Mouse (Mus musculus) testis, adult 10 weeks (tissue): Measurements from ENCODE around the gene Batf3. TPM values are rescaled to one million over a fixed set of nuclear protein-coding genes. Genes with fewer than 3 reads are reported as not detected.

Experiments
- polyA plus RNA-seq: library from polyadenylated mRNA; stranded (reverse); fragments of 350-450 nt; fragmentation: Illumina TruSeq; extraction: RNeasy Lipid Tissue Mini Kit (QIAGEN cat#74804); gene quantifications from one replicate; pipeline ENCODE4 v1.2.3, GENCODE M21; 2014; ENCODE audit warnings: low read depth, low replicate concordance

The Batf3 gene
- polyA plus RNA-seq = not detected

DNA sequence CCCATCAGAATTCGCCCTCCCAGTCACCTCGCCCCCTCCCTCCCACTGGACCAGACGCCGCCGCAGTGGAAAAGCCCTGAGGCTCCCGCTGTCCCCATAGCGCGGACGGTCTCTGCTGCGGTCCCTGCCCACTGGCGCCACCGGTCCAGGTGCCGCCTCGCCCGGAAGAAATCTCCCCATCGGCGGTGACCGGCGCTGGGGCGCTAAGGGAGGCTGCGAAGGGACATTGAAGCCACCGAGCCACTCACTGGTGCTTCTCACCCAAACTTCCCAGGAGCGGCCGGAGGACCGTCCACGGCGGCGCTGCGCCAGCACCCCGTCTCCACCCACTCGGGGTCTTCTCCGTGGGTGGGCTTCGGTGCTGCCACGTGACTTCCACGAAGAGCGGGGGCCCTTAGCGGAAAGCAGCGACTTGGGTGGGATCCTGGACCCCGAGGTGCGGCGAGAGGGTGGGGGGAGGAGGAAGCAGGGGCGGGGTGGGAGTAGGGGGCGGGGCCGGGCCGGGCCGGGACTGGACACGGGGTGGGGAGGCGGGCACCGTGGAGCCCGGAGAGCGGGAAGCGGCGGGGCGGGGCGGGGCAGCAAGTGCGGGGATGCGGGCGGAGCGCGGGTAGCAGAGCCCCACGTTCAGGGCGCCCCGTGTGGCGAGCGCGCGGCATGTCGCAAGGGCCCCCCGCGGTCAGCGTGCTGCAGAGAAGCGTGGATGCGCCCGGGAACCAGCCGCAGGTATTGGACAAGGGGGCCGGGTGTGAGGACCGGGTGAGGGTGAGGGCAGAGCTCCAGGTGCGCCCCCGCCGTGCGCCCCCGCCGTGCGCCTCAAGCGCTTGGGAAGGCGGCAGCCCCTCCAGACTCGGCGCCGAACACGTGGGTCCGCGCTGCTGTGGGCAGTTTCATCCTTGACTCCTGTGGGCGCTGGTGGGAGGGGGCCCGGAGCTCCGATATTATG, at the start of gene Batf3:
Gene Batf3, plus strand, starts transcription at position 46 of the 946 bp plus-strand sequence.

DNA sequence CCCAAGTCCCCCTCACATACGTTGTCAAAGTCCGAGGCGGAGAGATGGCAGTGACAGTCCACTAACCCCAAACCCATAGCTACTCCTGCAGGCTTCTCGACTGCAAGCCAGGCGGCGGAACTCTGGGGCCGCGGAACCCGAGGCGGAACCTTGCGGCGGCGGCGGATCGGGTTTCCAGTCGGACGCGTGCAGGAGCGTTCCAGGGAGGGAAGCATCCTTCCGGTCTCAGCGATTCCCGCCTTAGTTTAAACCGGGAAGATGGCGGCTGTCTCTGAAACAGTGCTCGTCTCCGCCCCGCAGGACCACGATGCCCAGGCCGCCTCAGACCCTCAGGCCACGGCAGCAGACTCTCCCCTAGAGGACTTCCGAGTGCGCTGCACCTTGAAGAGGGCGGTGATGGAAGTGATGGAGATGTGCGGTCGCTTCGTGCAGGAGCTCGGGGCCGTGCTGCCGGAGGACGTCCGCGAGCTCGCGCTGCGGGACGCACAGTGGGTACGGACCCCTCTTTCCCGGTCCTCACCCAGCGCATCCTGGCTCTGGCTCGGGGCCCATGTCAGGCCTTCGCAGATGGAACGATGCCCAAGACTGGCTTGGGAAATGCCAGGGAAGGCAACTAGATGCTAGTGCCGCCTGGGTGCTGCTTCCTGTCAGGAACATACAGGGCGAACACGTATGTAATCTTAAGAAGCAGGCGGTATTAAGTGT, 34.7 kb upstream of the Batf3 start, which contains the start of the genes Tatdn3 and Nsl1:
Gene Tatdn3, minus strand, starts transcription at position 152 of the 705 bp plus-strand sequence.
Gene Nsl1, plus strand, starts transcription at position 232 of the 705 bp plus-strand sequence.

Other genes starting within 250 kb of the Batf3 start
- 3.8 TPM for gene Rps6kc1, start 186.1 kb upstream of the Batf3 start, polyA plus RNA-seq
- 63.4 TPM for gene Angel2, start 172.7 kb upstream of the Batf3 start, polyA plus RNA-seq
- 73.4 TPM for gene Vash2, start 118.6 kb upstream of the Batf3 start, polyA plus RNA-seq
- gene Flvcr1, start 71.7 kb upstream of the Batf3 start, polyA plus RNA-seq = 8.4 TPM
- gene Spata45, start 61.2 kb upstream of the Batf3 start, polyA plus RNA-seq = 170 TPM
- 24.1 TPM for gene Tatdn3, start 34.9 kb upstream of the Batf3 start, polyA plus RNA-seq
- gene Nsl1, start 34.8 kb upstream of the Batf3 start, polyA plus RNA-seq = 5.9 TPM
- gene Fam71a, start 67.0 kb downstream of the Batf3 start, polyA plus RNA-seq = 41.2 TPM
- gene Atf3, start 120.2 kb downstream of the Batf3 start, polyA plus RNA-seq = not detected
- gene Nenf, start 220.3 kb downstream of the Batf3 start, polyA plus RNA-seq = 0.64 TPM
- 19.3 TPM for gene Tmem206, start 228.1 kb downstream of the Batf3 start, polyA plus RNA-seq